Mouse (Mus musculus) olfactory bulb, adult 2 months (tissue): Measurements from ENCODE around the gene Olfr16.

Experiments used
- CTCF ChIP-seq: fragments of 200-500 bp; IDR thresholded peaks from 2 replicates; pipeline ENCODE4 v1.5.1; 2012; ENCODE audit warnings: low read depth, mild to moderate bottlenecking, low read length, moderate library complexity; ENCODE audit not compliant: insufficient read depth
- POLR2A ChIP-seq: fragments of 200-500 bp; IDR thresholded peaks from 2 replicates; pipeline ENCODE4 v1.6.1; 2012; ENCODE audit warnings: mild to moderate bottlenecking, low read depth, low read length, moderate library complexity; ENCODE audit not compliant: insufficient read depth

DNA sequence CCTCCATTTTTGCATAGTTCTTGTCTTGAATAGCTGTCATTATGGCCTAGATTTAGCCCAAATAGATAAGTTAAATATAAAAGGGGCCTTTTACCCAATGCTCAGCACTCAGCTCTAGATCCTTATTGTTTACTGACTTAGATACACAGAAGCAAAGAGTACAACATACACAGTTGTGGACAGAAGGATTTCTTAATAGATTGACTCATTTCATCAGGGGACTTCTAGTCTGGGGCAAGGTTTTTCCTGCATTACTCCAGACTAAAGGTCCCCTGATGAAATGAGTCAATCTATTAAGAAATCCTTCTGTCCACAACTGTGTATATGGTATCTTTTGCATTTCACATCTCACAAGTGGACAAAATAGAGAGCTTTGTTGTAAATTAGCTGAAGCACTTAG is 46.9 kb upstream of the Olfr16 start:
- no peak for TF ChIP-seq CTCF
- no peak for TF ChIP-seq POLR2A
